Mouse (Mus musculus) bone marrow, adult 2 months (tissue): Measurements from ENCODE around the gene Cfap69. TPM values are rescaled to one million over a fixed set of nuclear protein-coding genes. Genes with fewer than 3 reads are reported as not detected.

Experiments used
- H3K27ac ChIP-seq: fragments of 200-500 bp; 2 replicates; pipeline ENCODE4 v1.5.1; 2012; ENCODE audit warnings: low read depth, mild to moderate bottlenecking, control low read depth, inconsistent platforms, low read length; ENCODE audit not compliant: control insufficient read depth, poor library complexity, insufficient read depth
- H3K4me1 ChIP-seq: fragments of 200-500 bp; 2 replicates; pipeline ENCODE4 v1.6.1; 2011; ENCODE audit warnings: low read length; ENCODE audit not compliant: control insufficient read depth, insufficient read depth
- H3K4me3 ChIP-seq: fragments of 200-500 bp; replicated peaks from 2 replicates; pipeline ENCODE3; 2011; ENCODE audit warnings: mild to moderate bottlenecking, low read depth, low read length, control low read depth; ENCODE audit not compliant: control insufficient read depth
- CTCF ChIP-seq: fragments of 200-500 bp; IDR thresholded peaks from 2 replicates; pipeline ENCODE4 v1.5.1; 2011; ENCODE audit warnings: low read length, control low read depth; ENCODE audit not compliant: control insufficient read depth, insufficient read depth
- POLR2A ChIP-seq: fragments of 200-500 bp; IDR thresholded peaks from 2 replicates; pipeline ENCODE4 v1.6.1; 2011; ENCODE audit warnings: low read depth, mild to moderate bottlenecking, control low read depth, low read length, borderline replicate concordance; ENCODE audit not compliant: control insufficient read depth
- WGBS: fragments of 180-500 bp; shearing (Covaris S2); methylation state at CpG from one replicate; pipeline ENCODE4 v1.1.7; 2018; 5-methylcytosine and 5-hydroxymethylcytosine counted together
- polyA plus RNA-seq: library from polyadenylated mRNA; stranded (reverse); fragments of >200 nt; gene quantifications from 2 replicates; pipeline ENCODE4 v1.2.4, GENCODE M21; 2011; ENCODE audit warnings: low replicate concordance; ENCODE audit not compliant: missing spikeins, insufficient read depth, insufficient read length

Gene Cfap69
- polyA plus RNA-seq, 1 experiment = not detected

- under 1% methylated on average over 43 of the region's 43 CpGs for WGBS
- H3K4me3 ChIP-seq = peak within 1 kb of the TSS; percentile 67
- H3K27ac ChIP-seq = no peak within 1 kb of the TSS; the same call in 1 of the 2 replicates
- H3K4me1 ChIP-seq = no peaks in the 10 kb centered on the region; the same call in 1 of the 2 replicates
- TF ChIP-seq CTCF (no peak), POLR2A (peak; percentile 61; the same call in 1 of the 2 replicates)
These were observed 104.8 kb downstream of the Cfap69 start, which contains the start of gene Gtpbp10 for GRCm38 (mm10) chr5:5559079-5559740. Gene Gtpbp10, minus strand, starts transcription at chr5:5559538.

- no peak overlapping the region for H3K27ac ChIP-seq
- no peak for TF ChIP-seq CTCF
- TF ChIP-seq POLR2A = no peak
- H3K4me3 ChIP-seq = no peak overlapping the region
- H3K4me1 ChIP-seq = no peaks in the 10 kb centered on the region
- 81% methylated on average over 1 of the region's 1 CpGs for WGBS
These were observed 112.9 kb downstream of the Cfap69 start for GRCm38 (mm10) chr5:5551110-5551509.

GRCm38 (mm10) chr5:5540385-5540784 is 123.7 kb downstream of the Cfap69 start:
- H3K4me3 ChIP-seq = no peak overlapping the region
- H3K4me1 ChIP-seq = no peaks in the 10 kb centered on the region
- TF ChIP-seq CTCF (no peak), POLR2A (no peak)
- WGBS = 63% methylated on average over 3 of the region's 3 CpGs
- no peak overlapping the region for H3K27ac ChIP-seq

- H3K4me1 ChIP-seq = no peaks in the 10 kb centered on the region
- TF ChIP-seq POLR2A = no peak
- 75% methylated on average over 3 of the region's 3 CpGs for WGBS
- no peak overlapping the region for H3K27ac ChIP-seq
- H3K4me3 ChIP-seq = no peak overlapping the region
These were observed 124.3 kb downstream of the Cfap69 start for GRCm38 (mm10) chr5:5539771-5540170.

- Histone ChIP-seq H3K27ac (no peak overlapping the region), H3K4me3 (no peak overlapping the region), H3K4me1 (no peaks in the 10 kb centered on the region)
- 76% methylated on average over 1 of the region's 1 CpGs for WGBS
- TF ChIP-seq CTCF (no peak), POLR2A (no peak)
These were observed 127.9 kb downstream of the Cfap69 start for GRCm38 (mm10) chr5:5536131-5536530.

GRCm38 (mm10) chr5:5533656-5534420 is 130.2 kb downstream of the Cfap69 start:
- H3K27ac ChIP-seq = no peak overlapping the region
- TF ChIP-seq CTCF (no peak), POLR2A (no peak)
- 84% methylated on average over 3 of the region's 3 CpGs for WGBS
- no peak overlapping the region for H3K4me3 ChIP-seq
- no peaks in the 10 kb centered on the region for H3K4me1 ChIP-seq

Other genes starting within 250 kb of the Cfap69 start
- 1.0 and 2.1 TPM in 2 replicates for gene Cdk14, start 243.9 kb downstream of the Cfap69 start, polyA plus RNA-seq
- gene 1700015F17Rik, start 185.1 kb downstream of the Cfap69 start, polyA plus RNA-seq = not detected in 2 replicates
- gene Cldn12, start 149.3 kb downstream of the Cfap69 start, polyA plus RNA-seq = 1.1 and 1.9 TPM in 2 replicates
- gene Gtpbp10, start 104.7 kb downstream of the Cfap69 start, polyA plus RNA-seq = 6.0 and 14.4 TPM in 2 replicates
- not detected in 2 replicates for gene Gm8773, start 90.4 kb downstream of the Cfap69 start, polyA plus RNA-seq
- 0.75 TPM in 1 of 2 replicates, not detected in the other for gene Steap2, start 30.3 kb upstream of the Cfap69 start, polyA plus RNA-seq
- not detected in 2 replicates for gene Steap1, start 85.1 kb upstream of the Cfap69 start, polyA plus RNA-seq